Mouse (Mus musculus) liver, adult 2 months (tissue): ENCODE measurements around the gene 1700093K21Rik.

Source experiments
- CTCF ChIP-seq: fragments of 200-500 bp; IDR thresholded peaks from 2 replicates; pipeline ENCODE4 v1.5.1; 2011; ENCODE audit warnings: low read depth, low read length, control low read depth
- POLR2A ChIP-seq: fragments of 200-500 bp; IDR thresholded peaks from 2 replicates; pipeline ENCODE4 v1.6.1; 2011; ENCODE audit warnings: low read length, control low read depth; ENCODE audit not compliant: insufficient read depth; ENCODE audit errors: extremely low read depth

GRCm38 (mm10) chr11:23496661-23497060 lies 24.3 kb downstream of the 1700093K21Rik start:
- no peak for TF ChIP-seq POLR2A
- TF ChIP-seq CTCF: no peak
